Mouse (Mus musculus) naive thymus-derived CD4-positive, alpha-beta T cell, adult 2 months (primary cell): Measurements from ENCODE around the gene Plcxd2.

ENCODE experiments used
- DNase-seq: peaks from one replicate; pipeline ENCODE4 v3.0.0-alpha.2; 2011; ENCODE audit warnings: low read depth

The Plcxd2 gene

DNA sequence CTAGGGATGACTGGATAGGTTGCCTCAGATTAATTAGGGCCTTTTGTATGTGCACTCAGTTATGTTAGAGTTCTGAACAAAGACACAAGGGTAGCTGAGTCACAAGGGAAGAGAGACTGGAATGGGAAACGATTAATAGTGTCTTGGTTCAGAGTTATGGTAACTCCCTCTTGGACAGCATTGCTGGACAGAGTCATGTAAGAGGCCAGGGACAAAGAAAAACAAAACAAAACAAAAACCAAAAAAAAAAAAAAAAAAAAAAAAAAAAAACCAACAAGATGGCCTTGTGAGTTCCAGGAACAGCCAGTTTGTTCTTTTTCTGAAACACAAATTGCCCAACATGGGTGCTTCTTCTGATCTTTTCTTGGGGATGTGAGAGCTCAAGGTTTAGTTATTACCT is 23.8 kb downstream of the Plcxd2 start:
- DNase-seq = no peak

GRCm38 (mm10) chr16:45984610-45985606 is 25.1 kb downstream of the Plcxd2 start:
- DNase-seq = no peak

DNA sequence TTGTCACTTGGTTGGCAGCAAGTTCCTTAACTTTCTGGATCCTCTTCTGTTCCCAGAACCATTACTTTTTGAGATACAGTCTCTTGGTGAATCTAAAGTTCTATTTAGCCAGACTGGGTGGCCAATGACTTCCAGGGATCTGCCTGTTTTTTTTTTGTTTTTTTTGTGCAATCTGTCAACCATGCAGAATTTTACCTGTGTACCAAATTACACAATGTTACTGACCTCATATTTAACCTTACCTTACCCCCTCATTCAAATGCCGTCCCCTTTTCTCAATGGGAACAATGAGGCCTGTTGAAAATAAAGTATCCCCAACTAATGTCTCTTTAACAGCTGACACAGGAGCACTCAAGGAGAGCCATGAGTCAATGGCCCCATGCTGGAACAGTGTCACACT is 33.8 kb downstream of the Plcxd2 start:
- DNase-seq = no peak

- peak; percentile 40 for DNase-seq
Measured at GRCm38 (mm10) chr16:45973959-45974686, 35.9 kb downstream of the Plcxd2 start.

DNA sequence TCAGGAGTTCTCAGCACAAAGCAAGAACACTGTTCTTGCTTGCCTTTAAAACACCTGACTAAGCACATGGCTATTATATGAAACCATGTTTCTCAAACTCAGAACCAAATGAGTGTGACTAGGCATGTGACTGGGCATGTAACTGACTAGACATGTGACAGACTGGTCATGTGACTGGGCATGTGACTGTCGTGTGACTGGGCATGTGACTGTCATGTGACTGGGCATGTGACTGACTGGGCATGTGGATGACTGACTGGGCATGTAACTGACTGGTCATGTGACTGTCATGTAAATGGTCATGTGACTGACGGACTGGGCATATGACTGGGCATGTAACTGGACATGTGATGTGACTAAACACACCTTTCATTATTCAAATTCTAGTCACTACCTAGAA is 39.8 kb downstream of the Plcxd2 start:
- peak; percentile 26 for DNase-seq

GRCm38 (mm10) chr16:45968716-45969115 is 41.3 kb downstream of the Plcxd2 start:
- no peak for DNase-seq

DNA sequence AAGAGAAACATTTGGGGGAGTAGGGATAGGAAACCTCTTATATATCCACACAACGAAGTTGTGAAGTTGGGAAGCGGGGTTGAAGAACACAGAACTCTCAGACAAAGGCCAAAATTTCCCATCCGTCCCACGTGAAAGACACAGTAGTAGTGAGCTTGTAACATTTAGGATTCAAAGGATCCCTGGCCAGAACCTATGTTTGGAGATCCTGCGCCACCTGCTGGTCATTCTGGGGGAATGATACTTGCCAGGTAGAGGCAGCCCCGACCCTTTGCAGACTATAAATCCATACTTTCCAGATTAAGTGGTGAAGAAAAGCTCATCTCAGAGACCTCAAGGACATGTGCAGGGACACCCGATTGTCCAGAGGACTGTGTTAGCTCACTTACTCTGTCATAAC is 42.5 kb downstream of the Plcxd2 start:
- peak; percentile 80 for DNase-seq

DNA sequence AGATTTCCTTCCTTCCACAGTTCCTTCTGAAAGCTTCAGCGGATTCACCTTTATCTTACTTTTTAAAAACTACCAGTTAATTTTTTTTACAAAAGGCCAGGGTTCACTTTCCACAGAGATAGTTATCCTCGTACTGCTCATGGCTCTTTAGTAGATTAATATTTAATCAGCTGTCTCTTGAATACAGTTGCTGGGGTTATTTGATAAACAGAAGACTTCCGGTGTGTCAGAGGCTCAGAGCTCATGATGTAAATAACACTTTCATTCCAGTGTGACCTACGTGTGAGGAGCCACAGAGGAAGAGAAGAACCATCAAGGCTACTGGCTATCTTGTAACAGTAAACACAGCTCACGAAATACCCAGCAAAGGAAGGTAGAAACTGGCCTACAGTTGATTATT is 43.4 kb downstream of the Plcxd2 start:
- DNase-seq = no peak

GRCm38 (mm10) chr16:45964777-45965176 is 45.2 kb downstream of the Plcxd2 start:
- no peak for DNase-seq

- DNase-seq = no peak
Measured at GRCm38 (mm10) chr16:45963837-45964236, 46.2 kb downstream of the Plcxd2 start.

GRCm38 (mm10) chr16:45963088-45963487 is 46.9 kb downstream of the Plcxd2 start:
- DNase-seq = no peak

- DNase-seq = no peak
Measured at GRCm38 (mm10) chr16:45960978-45961377, 49.0 kb downstream of the Plcxd2 start.

- DNase-seq = no peak
Measured at GRCm38 (mm10) chr16:45956390-45956950, 53.5 kb downstream of the Plcxd2 start.

GRCm38 (mm10) chr16:45953394-45953793 is 56.6 kb downstream of the Plcxd2 start, which contains the start of gene Phldb2:
Phldb2 (minus strand) TSS chr16:45953598.
- no peak for DNase-seq

- DNase-seq = peak; percentile 39
Measured at GRCm38 (mm10) chr16:45952501-45952900, 57.5 kb downstream of the Plcxd2 start.

GRCm38 (mm10) chr16:45952035-45952434 is 58.0 kb downstream of the Plcxd2 start:
- DNase-seq = no peak

GRCm38 (mm10) chr16:45946335-45946734 is 63.7 kb downstream of the Plcxd2 start:
- DNase-seq = no peak

- DNase-seq = no peak
Measured at GRCm38 (mm10) chr16:45945649-45946048, 64.4 kb downstream of the Plcxd2 start.

DNA sequence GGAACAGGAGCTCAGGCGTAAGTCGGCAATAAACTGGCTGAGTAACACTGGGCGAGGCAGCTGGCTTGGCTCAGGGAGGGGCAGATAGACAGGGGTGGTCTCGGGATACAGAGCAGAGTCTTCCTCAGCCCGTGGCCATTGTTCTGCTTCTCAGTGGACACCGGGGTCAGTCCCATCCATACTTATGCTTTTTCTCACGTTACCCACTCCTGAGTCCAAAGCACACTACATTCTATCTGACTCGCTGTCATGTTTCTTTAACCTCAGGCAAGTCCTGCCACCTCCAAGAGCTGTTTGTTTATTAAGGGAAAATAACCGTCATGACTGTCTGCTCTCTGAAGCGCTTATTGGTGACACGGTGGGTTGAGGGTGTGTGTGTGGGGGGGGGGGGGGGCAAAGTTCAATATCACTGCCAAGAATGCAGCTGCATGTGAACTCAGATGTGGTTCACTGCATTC is 64.8 kb downstream of the Plcxd2 start:
- no peak for DNase-seq

GRCm38 (mm10) chr16:45942169-45942891 is 67.7 kb downstream of the Plcxd2 start:
- peak; percentile 68 for DNase-seq

DNA sequence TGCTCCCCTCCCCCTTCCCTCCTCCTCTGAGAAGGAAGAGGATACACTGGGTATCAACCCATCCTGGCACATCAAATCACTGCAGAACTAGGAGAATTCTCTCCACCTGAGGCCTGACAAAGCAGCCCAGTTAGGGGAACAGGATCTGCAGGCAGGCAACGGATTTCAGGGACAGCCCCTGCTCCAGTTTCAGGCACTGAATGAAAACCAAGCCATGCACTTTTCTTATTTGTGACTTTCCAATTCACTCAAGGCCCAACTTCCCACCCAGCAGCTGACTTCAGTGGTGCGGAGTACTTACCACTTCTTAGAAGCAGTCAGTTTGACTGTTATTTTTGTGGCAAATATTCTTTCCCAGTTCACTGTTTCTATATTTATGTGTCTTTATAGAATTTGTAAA is 69.3 kb downstream of the Plcxd2 start:
- no peak for DNase-seq

DNA sequence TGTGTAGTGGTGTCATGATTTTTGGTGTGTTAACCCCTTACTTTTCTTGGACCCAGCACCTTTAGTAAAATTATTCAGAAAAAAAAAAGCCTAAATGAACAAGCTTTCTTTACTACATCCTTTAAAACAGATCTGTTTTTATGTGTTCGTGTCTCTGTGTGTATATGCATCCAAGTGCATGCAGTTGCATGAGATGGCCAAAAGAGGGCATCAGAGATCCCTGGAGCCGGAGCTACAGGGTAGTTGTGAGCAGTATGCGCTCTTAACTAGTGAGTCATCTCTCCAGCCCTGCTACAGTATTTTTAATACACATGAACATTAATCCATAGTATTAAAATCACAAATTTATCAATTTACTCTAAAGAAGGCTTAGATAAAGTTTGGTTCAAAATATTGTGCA is 70.6 kb downstream of the Plcxd2 start:
- no peak for DNase-seq
